Mouse (Mus musculus) midbrain, embryonic 11.5 days (tissue): ENCODE data around the gene Vmn2r27. TPM values are rescaled to one million over a fixed set of nuclear protein-coding genes. Genes with fewer than 3 reads are reported as not detected.

Source experiments
- ATAC-seq: fragments of 200-750 bp; cut with Nextera tagmentation; 2 replicates; pipeline ENCODE4 v1.8.0; 2017; ENCODE audit warnings: moderate TSS enrichment, moderate library complexity; ENCODE audit not compliant: low FRiP score
- DNase-seq: peaks from one replicate; pipeline ENCODE4 v3.0.0; 2015; ENCODE audit warnings: low spot score; ENCODE audit errors: missing footprints
- H3K27ac ChIP-seq: fragments of 300-500 bp; sonication (generic); 2 replicates; pipeline ENCODE4 v1.5.1; 2014; ENCODE audit warnings: low read depth, low read length
- H3K27me3 ChIP-seq: fragments of 300-500 bp; sonication (generic); 2 replicates; pipeline ENCODE4 v1.6.1; 2014; ENCODE audit warnings: mild to moderate bottlenecking, low read length, moderate library complexity, mixed read lengths; ENCODE audit not compliant: control insufficient read depth, insufficient read depth
- H3K36me3 ChIP-seq: fragments of 300-500 bp; sonication (generic); 2 replicates; pipeline ENCODE4 v1.6.1; 2014; ENCODE audit warnings: mild to moderate bottlenecking, low read length, moderate library complexity, mixed read lengths; ENCODE audit not compliant: control insufficient read depth, insufficient read depth
- H3K4me1 ChIP-seq: fragments of 300-500 bp; sonication (generic); 2 replicates; pipeline ENCODE4 v1.6.1; 2014; ENCODE audit warnings: low read length; ENCODE audit not compliant: control insufficient read depth, insufficient read depth
- H3K4me2 ChIP-seq: fragments of 300-500 bp; sonication (generic); 2 replicates; pipeline ENCODE4 v1.6.1; 2014; ENCODE audit warnings: mild to moderate bottlenecking, moderate library complexity
- H3K4me3 ChIP-seq: fragments of 300-500 bp; sonication (generic); 2 replicates; pipeline ENCODE4 v1.5.1; 2014; ENCODE audit warnings: low read depth, low read length
- H3K9ac ChIP-seq: fragments of 300-500 bp; sonication (generic); 2 replicates; pipeline ENCODE4 v1.6.1; 2014; ENCODE audit warnings: low read length
- H3K9me3 ChIP-seq: fragments of 300-500 bp; sonication (generic); 2 replicates; pipeline ENCODE4 v1.6.1; 2016; ENCODE audit warnings: low read length; ENCODE audit not compliant: control insufficient read depth
- WGBS: fragments of 180-500 bp; shearing (Covaris S2); extraction: QIAGEN DNeasy Blood & Tissue Kit; methylation state at CpG from one replicate; pipeline ENCODE4 v1.1.7; 2014; 5-methylcytosine and 5-hydroxymethylcytosine counted together
- polyA plus RNA-seq: library from polyadenylated mRNA; unstranded; fragments of >200 nt; fragmentation: Nextera tagmentation; extraction: Ambion mirVana; gene quantifications from 2 replicates; pipeline ENCODE4 v1.2.1, GENCODE M21; 2014

Gene Vmn2r27
- not detected in 2 replicates for polyA plus RNA-seq

DNA sequence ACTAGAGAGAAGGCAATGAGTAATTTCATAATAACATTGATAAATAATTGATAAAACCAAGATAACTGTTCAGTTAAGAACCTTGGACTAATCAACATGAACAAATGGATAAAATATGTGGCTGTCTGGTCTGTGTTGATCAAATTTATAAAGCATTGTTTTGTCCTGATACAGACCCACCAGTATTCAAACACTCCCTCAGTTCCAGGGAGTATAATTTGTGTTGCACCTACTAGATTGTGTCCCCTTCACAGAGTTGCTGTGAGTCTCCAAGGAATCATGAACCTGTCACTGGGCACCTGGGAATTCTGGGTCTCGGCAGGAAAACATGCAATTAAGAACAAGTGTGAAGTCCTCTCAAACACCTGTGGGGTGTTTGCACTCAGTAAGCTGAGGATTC, at the start of gene Vmn2r27:
Vmn2r27 (minus strand) TSS at position 101 of the 400 bp plus-strand sequence.
- no peaks in the 10 kb centered on the region for H3K9me3 ChIP-seq
- H3K4me2 ChIP-seq, result no peak within 1 kb of the TSS
- no peak for DNase-seq
- H3K9ac ChIP-seq, result no peak within 1 kb of the TSS
- no peaks in the 10 kb centered on the region for H3K36me3 ChIP-seq
- H3K27ac ChIP-seq, result no peak within 1 kb of the TSS
- no peaks in the 10 kb centered on the region for H3K4me1 ChIP-seq
- ATAC-seq, result no peak
- WGBS, result 88% methylated on average over 1 of the region's 1 CpGs
- no peak within 1 kb of the TSS for H3K4me3 ChIP-seq
- H3K27me3 ChIP-seq, result no peaks in the 10 kb centered on the region

DNA sequence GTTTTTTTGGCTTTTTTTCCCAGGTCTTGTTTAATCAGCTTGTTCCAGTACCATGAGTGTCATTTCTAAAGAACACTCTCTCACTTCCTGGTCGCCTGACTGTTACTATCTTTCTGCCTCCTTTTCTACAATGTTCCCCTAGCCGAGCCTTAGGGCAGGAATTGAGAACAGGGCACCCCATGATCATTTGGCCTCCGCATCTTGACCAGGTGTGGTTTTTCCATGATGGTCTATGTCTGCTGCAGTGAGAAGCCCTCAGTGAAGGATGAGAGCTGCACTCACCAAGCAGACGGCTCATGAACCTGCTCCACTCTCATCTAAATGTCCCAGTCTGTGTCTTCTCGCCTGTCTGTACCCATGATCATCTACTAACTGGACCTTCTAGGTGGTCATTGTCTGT, 46.6 kb upstream of the Vmn2r27 start:
- Histone ChIP-seq H3K9ac (no peak overlapping the region), H3K27me3 (no peaks in the 10 kb centered on the region), H3K4me1 (no peaks in the 10 kb centered on the region), H3K4me2 (no peak overlapping the region), H3K27ac (no peak overlapping the region), H3K36me3 (no peaks in the 10 kb centered on the region), H3K4me3 (no peak overlapping the region), H3K9me3 (no peaks in the 10 kb centered on the region)
- WGBS, result 88% methylated on average over 5 of the region's 5 CpGs
- ATAC-seq, result no peak
- no peak for DNase-seq

DNA sequence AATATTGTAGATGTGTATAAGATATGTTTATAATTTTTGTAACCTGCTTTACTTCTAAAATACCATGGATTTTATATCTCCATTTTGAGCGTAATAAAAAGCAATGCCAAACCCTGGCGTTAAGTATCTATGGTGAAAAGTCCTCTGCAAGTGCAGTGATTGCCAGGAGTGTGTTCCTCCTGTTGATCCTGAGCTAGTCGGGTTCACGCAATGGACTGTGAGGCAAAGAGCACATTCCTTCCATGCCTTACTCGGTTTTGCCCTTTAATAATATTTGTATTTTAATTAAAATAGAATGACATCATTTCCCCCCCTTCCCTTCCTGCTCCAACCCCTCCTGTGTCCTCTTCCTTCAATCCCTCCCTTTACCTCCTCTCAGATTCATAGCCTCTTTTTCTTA, 46.0 kb upstream of the Vmn2r27 start:
- H3K36me3 ChIP-seq, result no peaks in the 10 kb centered on the region
- WGBS, result 86% methylated on average over 5 of the region's 5 CpGs

DNA sequence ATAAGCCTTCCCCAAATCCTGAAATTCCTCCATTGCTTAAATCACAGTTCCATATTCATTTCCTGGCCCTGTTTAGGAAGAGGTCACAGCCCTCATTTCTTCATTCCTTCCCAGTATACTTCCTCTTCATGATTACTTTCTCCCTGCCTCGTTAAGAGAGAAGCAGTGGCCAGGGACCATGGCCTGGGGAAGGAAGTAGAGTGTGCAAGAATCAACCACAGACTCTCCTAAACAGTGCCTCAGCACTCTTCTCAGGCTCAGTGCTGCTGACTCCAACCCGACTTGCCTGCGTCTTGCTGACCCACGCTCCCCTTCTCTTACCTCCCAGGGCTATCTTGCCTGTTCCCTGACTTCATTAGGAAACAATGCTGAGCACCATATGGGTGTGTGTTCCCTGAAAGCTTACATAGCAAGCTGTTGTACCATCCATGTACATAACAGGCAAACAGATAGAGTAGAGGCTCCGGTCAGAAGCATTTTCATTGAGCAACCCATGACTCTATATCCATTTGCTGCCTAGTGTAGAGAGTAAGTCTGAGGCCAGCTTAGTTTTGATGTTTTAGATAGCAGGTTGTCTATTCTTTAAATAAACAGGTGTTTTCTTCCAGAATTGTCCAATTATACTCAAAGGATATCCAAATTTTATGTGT, 41.7 kb upstream of the Vmn2r27 start:
- no peak for DNase-seq
- no peaks in the 10 kb centered on the region for H3K4me1 ChIP-seq
- no peak overlapping the region for H3K27ac ChIP-seq
- H3K4me2 ChIP-seq, result no peak overlapping the region
- no peaks in the 10 kb centered on the region for H3K27me3 ChIP-seq
- no peaks in the 10 kb centered on the region for H3K36me3 ChIP-seq
- no peak for ATAC-seq
- WGBS, result 79% methylated on average over 5 of the region's 5 CpGs
- H3K9ac ChIP-seq, result no peak overlapping the region
- no peaks in the 10 kb centered on the region for H3K9me3 ChIP-seq
- no peak overlapping the region for H3K4me3 ChIP-seq

More for the DNA sequence above, 46.0 kb upstream of the Vmn2r27 start:
- no peak overlapping the region for H3K27ac ChIP-seq
- no peak overlapping the region for H3K9ac ChIP-seq
- H3K27me3 ChIP-seq, result no peaks in the 10 kb centered on the region
- no peak for ATAC-seq
- no peaks in the 10 kb centered on the region for H3K9me3 ChIP-seq
- H3K4me2 ChIP-seq, result no peak overlapping the region
- no peaks in the 10 kb centered on the region for H3K4me1 ChIP-seq
- no peak overlapping the region for H3K4me3 ChIP-seq
- no peak for DNase-seq

DNA sequence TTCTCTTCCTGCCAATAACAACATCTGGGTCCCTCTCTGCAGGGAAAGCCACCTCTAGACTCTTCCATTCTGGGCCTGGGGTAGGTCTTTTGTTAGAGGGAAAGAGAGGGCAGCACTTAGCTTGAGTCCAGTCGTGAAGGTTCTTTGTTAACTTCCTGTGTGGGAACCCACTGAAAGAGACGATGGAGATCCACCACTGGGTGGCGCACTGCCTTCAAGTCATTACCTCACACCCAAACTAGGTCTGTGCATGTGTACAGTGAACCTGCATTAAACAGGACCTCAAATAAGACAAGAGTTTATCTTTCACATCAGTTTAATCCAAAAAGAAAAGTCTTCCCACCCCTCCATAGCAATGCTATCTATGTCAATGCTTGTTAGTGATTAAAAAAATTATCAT, 31.0 kb upstream of the Vmn2r27 start:
- 5% methylated on average over 3 of the region's 3 CpGs for WGBS
- no peaks in the 10 kb centered on the region for H3K4me1 ChIP-seq
- H3K9ac ChIP-seq, result no peak overlapping the region
- no peak overlapping the region for H3K27ac ChIP-seq
- no peaks in the 10 kb centered on the region for H3K36me3 ChIP-seq
- H3K4me2 ChIP-seq, result no peak overlapping the region
- DNase-seq (peak; percentile 93), ATAC-seq (peak; percentile 54)
- H3K27me3 ChIP-seq, result no peaks in the 10 kb centered on the region
- H3K9me3 ChIP-seq, result no peaks in the 10 kb centered on the region
- no peak overlapping the region for H3K4me3 ChIP-seq

DNA sequence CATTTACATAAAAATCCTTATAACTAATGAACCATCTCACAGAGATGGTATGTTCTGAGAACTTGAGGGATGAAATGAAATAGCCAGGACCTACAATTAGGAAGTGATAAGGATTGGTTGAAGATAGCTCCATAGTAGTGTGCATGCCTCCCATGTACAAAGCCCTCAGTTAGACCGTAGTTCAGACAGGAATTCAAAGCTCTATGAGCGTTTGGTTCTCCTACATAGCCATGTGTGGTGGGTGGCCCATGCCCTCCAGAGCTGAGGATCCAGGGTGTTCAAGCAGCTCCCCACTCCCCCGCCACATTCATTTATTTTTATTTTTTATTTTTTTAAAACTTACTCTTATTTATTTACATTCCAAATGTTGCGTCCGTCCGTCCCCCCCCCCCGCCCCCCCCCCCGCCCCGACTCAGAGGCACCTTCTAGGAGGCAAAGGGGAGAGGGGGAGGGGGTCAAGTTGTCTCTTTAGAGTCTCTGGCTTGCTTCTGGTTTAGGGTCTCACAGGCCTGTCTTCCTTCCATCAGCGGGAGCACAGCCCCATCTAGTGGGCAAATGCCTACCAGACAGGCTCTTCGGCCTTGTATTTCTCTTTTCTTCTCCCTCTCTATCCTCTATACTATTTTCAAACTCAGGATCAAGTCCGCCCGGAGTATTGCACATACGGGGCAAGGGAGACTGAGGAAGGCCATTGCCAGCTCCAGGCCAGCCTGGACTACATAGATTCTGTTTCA, 28.7 kb upstream of the Vmn2r27 start:
- WGBS, result 33% methylated on average over 11 of the region's 14 CpGs
- Histone ChIP-seq H3K36me3 (no peaks in the 10 kb centered on the region), H3K4me2 (no peak overlapping the region), H3K9me3 (no peaks in the 10 kb centered on the region), H3K27me3 (no peaks in the 10 kb centered on the region), H3K27ac (no peak overlapping the region), H3K4me3 (no peak overlapping the region), H3K9ac (no peak overlapping the region), H3K4me1 (no peaks in the 10 kb centered on the region)
- ATAC-seq (peak; percentile 89), DNase-seq (peak; percentile 98)

DNA sequence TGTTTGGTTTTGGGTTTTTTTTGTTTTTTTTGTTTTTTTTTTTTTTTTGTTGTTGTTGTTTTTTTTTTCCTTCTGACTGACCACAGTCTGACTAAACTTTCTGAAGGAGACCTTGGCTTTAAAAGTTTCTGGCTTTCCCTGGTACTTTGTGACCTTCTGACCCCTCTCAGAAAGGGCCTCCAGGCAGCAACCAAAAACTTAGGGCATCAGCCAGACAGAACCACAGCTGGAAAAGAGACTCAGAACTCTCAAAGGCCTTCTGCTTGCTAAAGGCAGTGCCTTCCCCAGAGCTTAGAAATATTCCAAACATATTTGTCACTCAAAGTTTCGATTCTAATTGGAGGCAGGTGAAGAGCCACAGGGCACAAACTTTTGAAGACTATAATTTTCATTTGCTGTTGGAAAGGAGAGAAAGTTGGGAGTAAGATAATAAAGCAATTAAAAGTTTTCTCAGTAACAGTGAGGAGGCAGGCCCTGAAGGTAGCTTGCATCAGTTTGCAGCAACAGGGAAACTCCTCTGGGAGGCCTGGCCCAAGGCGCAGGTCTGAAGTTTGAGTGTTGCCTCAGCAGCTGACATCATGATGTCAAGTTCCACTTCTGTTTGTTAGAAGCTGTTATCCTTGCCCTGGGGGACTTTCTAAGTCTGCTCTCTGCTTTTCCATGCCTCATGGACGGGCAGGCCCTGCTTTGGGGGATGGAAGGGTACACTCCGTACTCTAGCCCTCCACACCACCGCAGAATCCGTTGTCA, 24.2 kb upstream of the Vmn2r27 start:
- Histone ChIP-seq H3K27ac (no peak overlapping the region), H3K4me1 (no peaks in the 10 kb centered on the region), H3K36me3 (no peaks in the 10 kb centered on the region), H3K4me3 (no peak overlapping the region), H3K9me3 (no peaks in the 10 kb centered on the region), H3K9ac (no peak overlapping the region), H3K27me3 (no peaks in the 10 kb centered on the region), H3K4me2 (no peak overlapping the region)
- 73% methylated on average over 6 of the region's 6 CpGs for WGBS
- ATAC-seq, result no peak
- no peak for DNase-seq

DNA sequence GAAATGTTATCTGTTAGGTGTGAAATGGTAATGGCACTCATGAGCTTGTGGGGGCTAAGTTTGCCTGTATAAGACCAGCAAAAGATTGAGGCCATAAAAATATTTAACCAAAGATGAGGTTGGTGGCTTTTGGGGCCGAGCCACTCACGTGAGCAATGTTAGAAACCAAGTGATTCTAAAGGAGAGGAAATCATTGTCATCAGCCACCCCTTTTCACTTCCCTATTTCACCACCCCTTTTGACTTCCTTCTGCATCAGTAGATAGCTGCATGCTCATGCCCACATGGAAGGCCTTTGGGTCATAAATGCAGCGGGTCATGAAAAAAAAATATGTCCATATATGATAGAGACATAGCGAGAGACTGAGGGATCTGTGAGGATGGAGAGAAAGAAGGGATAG, 29.5 kb downstream of the Vmn2r27 start:
- no peak for ATAC-seq
- no peaks in the 10 kb centered on the region for H3K9me3 ChIP-seq
- H3K4me3 ChIP-seq, result no peak overlapping the region
- DNase-seq, result no peak
- no peak overlapping the region for H3K27ac ChIP-seq
- no peak overlapping the region for H3K9ac ChIP-seq
- H3K36me3 ChIP-seq, result no peaks in the 10 kb centered on the region
- no peaks in the 10 kb centered on the region for H3K4me1 ChIP-seq
- H3K4me2 ChIP-seq, result no peak overlapping the region
- 91% methylated on average over 4 of the region's 4 CpGs for WGBS
- H3K27me3 ChIP-seq, result no peaks in the 10 kb centered on the region
